Mouse (Mus musculus) hematopoietic stem cell, adult 5-6 weeks (primary cell): ENCODE results near the gene Birc5. TPM values are rescaled to one million over a fixed set of nuclear protein-coding genes. Genes with fewer than 3 reads are reported as not detected.
"Not testable (repeated sequence)": the region's sequence is repeated elsewhere in the genome, so short reads cannot be mapped to it uniquely, and the experiment has no call there.

Experiments used
- ATAC-seq, 2 experiments: fragments of 125-278 bp in 1 of 2; replicated peaks in 1 of 2; 2 replicates each; pipeline ENCODE4 v1.8.0; 2016 to 2017; ENCODE audit warnings: inconsistent platforms in 2 of 2, mild to moderate bottlenecking in 2 of 2, moderate number of reproducible peaks in 2 of 2, low read depth in 1 of 2, moderate TSS enrichment in 1 of 2; ENCODE audit not compliant: low FRiP score in 2 of 2, poor library complexity in 2 of 2, severe bottlenecking in 2 of 2, insufficient read depth in 1 of 2, low TSS enrichment in 1 of 2
- total RNA-seq: library from RNA; stranded (forward); fragments of 172-1452, 232-1000 nt; gene quantifications from 2 replicates; pipeline ENCODE4 v1.2.3, GENCODE M21; 2017

Gene Birc5
- total RNA-seq, 1 experiment from 2014 or later, result 124 TPM

DNA sequence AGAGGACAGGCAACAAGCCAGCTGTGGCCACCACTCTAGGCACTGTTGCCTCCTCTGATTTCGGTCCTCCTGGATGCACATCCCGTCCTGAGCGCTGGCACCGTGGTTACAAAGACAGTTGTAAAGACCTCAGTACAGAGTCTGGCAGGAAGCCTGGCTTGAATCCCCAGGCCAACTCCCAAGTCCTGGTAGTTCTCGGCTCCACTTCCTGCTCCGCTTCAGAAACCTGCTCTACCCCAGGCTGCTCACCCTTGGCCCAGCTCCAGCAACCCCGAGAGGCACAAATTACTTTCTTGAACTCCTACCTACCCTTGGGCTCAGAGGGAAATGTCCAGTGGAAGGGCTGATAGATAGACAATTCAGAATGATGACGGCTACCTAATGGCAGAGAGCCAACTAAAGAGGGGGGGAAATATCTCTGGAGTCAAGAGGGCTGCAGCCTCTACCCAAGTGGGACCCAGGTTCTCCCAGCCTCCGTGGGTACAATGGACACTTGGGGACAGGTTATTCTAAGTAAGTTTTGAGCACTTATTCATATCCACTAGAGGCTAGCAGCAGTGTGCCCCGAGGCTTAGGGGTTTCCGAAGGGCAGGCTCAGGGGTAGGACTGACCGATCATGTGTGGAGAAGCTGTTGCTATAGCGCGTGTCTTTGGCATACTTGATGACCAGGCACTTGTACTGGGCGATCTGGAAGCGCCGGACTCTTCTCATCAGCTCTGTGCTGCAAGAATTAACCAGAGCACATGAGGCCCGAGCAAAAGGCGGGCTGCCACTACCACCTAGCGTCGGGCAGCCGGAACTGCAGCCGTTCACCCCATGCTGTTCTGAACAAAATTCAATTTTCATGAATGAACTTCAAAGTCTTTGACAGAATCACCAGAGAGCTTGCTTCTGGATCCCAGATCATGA is 24.7 kb upstream of the Birc5 start:
- ATAC-seq, result peak; percentile 60 to 67

DNA sequence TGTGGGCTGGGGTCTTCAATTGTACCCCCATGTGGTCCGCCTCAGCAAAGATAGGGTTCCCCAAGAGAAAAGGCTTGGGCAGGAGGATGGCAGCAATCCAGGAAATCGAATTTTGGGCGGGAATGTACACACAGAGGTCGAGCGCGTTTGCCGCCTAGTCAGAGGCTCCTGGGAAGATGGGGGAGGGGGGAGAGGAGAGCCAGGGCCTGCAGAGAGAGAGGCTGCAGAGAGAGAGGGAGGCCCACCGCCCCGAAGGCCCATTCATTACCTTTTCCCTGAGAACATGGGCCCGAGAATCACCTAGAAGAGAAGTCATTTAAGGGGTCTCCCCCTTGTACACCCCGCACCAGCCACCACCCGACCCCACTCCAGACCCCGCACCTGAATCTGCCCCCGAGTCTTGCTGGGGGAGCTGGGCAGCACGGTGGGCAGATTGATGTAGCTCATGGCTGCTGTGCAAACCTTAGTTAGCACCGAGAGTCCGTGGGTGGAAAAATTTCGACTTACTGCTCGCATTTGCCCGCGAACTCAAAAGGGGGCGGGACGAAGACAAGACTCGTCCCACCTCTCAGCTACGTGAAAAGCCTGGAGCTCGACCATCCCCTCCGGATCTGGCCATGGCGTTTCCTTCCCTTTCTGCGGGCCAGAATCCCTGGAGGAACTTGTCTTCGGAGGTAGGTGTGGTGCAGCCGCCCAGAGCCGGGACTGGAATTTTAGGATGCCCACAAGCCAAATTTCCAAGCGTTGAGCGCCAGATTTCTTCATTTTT is 23.5 kb upstream of the Birc5 start, which contains the start of the genes Afmid and Tk1:
Gene Afmid, plus strand, starts transcription at position 592 of the 769 bp plus-strand sequence.
Gene Tk1, minus strand, starts transcription at position 760 of the 769 bp plus-strand sequence.
- ATAC-seq, result peak; percentile 29 to 51

DNA sequence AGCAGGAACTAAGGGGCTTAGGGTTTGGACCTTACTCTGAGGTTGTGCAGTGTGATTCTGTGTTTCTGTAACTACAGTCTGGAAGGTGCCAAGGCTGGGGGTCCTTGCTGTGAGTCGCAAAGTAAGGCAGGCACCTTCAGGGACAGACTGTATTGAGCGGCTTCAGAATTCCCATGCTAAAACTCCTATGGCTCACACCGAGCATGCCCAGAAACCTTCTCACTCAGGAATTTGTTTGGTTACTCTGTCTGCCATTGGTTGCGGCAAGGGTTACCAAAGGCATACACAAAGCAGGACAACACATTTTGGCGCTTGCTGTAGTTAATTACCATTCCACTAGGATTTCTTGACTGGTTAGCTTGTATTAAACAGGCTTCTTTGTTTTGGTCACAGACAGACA is 22.9 kb upstream of the Birc5 start:
- ATAC-seq, result no peak

DNA sequence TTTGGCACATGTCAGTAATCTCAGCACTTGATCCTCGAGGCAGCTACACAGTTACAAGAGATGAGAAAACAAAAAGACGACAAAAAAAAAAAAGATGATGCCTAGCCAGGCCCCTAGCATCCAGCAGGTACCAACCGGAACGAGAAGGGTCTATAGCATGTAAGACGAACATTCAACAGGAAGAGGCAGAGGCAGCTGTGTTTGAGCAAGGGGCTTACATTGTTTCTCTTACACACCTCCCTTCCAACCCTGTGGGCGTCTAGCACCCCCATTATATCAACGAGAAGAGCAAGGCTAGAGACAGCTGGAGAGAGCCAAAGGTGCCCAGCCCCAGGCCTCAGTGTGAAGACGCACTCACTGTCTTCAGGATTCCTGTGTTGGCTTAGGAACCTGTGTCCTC is 22.1 kb upstream of the Birc5 start:
- ATAC-seq, result no peak

DNA sequence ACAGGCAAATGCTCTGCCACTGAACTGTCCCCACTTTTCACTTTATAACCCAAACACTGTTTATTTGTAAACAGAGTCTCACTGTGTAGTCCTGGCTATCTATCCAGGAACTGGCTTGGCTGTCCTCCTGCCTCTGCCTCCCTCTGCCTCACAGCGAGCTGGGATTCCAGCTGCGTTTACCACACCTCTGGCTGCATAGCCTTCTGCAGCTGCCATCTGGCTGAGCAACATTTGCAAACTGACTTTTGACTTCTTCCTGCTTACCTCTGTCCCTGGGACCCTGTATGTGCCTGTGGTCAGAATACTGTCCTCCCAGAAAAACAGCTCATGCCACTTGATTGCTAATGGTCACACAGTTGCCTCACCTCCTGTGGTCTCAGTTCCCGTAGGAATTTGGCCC is 21.7 kb upstream of the Birc5 start:
- no peak for ATAC-seq

DNA sequence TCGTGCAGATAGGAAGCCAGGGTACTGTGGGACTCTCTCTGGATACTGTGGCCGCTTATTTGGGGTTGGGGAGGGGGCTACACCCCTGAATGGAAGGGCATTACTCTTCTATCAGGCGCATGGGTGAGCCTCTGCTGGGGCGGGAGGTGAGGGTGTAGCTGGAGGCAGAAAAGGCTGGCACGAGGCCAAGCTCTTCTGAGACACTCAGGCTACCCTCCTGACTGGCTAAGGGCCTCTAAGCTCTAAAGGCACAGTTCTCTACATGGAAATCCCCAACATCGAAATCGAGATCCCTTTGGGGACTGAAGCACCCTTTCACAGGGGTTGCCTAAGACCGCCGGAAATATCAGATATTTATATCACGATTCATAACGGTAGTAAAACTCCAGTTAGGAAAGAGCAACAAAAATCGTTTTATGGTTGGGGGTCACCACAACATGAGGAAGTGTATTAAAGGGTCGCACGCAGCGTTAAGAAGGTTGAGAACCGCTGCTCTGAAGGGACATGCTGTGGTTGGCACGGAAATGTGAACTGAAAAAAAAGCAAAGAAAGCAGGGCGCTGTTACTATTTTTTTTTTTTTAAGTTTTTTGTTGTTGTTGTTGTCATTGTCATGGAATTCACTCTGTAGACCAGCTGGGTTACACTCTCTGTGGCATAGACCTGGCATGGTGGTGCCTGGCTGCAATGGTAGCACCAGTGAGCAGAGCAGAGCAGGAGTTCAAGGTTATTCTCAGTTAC is 20.7 kb upstream of the Birc5 start:
- no peak for ATAC-seq

DNA sequence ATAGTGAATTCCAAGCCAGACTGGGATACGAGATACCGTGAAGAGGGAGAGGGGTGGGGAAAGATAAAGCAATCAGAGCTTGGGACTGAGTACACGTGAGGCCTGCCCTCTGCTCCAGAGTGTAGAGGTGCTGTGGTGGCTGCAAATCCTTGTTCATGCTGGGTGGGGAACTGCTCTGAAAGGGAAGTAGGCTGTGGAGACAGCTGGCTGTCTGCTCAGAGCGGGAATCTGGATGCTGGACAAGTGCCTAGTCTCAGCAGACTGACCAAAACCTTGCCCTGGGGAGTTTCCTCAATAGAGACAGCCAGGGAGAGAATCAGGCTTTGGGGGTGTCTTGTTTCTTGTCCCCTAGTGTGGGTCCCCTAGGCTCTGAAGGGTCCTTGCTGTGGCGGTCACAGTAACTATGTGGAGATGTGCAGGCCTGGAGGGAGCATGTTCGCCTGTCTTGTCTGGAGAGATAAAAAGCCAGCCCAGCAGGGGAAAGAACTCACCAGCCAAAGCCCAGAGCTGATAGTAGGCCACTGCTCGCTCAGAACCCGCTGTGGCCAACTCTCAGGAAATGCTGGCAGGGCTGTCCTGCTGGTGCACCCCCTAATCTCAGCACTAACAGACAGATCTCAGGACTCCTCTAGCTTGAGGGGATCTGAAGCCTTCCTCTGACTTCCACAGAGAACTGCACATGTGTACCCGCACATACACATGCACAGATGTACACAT is 20.0 kb upstream of the Birc5 start:
- no peak for ATAC-seq

DNA sequence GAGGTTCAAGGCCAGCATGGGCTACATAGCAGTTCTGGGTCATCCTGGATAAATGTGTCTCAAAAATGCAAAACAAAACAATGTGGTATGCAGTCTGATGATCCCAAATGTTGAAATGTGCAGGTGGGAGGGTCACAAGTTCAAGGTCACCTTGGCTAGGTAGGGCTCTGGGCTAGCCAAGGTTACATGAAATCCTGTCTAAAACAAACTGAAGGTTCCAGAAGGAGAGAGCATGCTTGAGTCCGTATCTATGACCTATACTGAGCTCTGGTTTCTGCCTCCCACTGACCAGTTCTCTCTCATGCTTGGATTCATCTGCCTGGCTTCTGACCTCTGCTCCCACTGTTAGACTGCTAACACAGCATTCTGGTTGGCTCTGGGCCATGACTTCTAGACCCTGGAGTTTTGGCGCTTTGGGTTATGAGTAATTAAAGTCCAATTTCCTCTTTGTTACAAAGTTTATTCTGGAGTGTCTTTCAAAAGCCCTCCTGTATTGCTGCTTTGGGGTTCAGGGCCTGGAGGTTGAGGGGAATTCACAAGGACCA is 19.3 kb upstream of the Birc5 start:
- ATAC-seq, result no peak

DNA sequence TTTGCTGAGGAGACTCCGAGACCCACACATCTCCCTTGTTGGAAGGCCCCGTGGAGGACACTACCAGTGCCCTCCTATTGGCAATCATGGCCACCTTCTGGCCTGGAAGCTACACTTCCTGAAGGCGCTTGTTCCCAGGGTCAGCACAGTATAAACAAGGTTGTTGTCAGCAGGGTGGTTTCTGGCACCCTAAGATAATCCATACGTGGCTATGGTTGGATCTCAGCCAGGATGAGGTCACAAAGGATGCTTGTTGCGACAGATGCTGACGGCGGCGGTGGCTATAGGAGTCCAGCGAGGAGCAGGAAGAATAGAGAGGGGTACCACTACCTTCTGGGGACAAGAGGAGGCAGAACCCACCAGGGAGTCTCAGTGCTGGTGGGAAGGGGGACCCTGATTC is 18.6 kb upstream of the Birc5 start:
- no peak for ATAC-seq

DNA sequence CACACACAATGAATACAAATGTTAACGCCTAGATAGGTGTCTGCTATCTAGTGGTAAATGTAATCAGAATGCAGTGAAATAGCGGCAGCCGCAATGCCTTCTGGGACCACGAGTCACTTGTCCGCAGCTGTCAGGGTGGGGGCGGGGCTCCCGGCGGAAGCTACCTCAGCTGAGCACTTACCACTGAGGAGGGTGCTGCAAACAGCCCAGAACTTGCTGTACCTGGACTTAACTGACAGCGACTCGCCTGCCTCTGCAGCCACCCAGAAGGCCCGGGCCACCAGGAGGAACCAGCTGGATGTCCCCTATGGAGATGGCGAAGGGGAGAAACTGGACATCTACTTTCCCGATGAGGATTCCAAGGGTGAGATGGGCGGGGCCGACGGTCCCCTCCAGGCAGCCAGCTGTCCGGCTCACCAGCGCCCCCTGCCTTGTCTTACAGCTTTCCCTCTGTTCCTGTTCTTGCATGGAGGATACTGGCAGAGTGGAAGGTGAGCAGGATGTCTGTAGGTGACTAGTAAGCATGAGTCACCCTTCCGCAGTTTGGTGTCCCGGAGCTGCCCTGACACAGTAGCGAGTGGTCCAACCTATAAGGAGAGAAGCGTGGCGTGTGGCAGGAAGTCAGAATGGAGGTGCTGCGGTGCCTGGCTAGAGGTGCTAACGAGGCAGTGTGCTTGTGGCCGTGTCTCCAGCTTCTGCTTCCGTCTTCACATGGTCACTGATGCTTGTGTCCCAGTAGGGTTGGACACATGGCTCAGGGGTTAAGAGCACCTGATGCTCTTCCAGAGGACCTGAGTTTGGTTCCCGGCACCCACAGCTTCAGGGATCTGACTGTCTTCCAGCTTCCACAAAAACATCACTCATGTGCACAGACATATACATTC is 16.7 kb upstream of the Birc5 start:
- ATAC-seq, result peak; percentile 87 to 88

DNA sequence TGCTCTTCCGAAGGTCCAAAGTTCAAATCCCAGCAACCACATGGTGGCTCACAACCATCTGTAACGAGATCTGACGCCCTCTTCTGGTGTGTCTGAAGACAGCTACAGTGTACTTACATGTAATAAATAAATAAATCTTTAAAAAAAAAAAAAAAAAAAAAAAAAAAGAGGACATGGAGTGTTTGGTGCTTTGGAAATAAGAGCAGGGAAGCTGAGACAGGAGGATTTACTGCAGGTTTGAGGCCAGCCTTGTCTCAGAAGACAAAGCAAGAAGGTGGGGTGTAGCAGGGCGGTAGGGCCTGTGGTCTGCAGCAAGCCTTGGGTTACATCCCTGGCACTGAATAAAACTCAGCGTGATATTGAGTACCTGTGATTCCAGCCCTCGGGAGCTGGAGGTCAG is 15.5 kb upstream of the Birc5 start:
- not testable (repeated sequence) for ATAC-seq

DNA sequence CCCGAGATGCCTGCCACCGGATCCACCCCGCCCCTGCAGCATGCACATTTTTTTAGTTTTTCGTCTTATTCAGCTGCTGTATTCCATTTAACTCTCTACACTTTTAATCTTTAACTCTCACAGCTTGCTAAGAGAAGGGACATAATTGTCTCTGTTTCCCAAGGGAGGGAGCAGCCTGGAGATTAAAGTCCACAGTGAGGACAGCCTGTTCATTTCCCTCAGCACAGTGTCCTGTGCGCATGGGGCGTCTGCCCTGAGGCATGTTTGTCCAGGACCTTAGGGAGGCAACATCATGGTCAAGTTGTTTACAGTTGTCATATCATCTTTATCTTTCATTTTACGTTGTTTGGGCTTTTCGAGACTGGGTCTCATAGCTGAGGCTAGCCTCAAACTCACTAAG is 15.0 kb upstream of the Birc5 start:
- ATAC-seq, result no peak

DNA sequence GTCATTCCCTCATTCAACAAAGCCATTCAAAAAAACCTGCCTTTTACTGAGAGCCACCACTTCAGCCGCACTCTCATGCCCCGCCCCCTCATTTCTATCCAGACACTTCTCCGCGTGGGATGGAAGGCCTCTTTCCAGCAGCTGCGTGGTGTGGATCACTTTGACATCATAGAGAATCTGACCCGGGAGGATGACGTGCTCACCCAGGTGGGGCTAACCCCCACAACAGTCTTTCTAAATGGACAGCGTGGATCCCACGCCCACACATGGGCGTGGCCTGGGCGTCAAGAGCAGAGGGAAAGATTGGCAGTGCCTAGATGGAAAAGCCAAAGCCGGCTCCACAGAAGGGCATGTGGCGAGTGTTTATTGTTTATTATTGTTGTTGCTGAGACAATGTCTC is 12.7 kb upstream of the Birc5 start:
- no peak for ATAC-seq

DNA sequence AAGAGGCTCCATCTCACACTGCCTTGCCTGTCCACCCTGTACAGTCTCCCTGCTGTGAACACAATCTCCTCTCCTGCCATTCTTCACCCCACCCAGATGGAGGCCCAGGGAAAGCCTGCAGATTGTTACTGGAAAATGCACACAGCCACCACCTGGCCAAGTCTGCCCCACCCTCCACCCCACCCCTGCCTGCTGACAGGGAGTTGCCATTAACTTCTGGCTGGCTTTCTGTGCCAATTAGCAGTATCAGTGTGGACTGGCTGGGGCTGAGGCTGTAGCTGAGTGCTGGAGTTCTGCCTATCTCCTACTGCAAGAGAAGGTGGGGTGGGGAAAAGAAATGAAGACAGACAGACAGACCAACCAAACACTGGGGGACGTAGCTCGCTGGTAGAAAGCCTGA is 10.5 kb upstream of the Birc5 start:
- ATAC-seq, result peak; percentile 40 to 46; a peak in 2 of 4 replicates

DNA sequence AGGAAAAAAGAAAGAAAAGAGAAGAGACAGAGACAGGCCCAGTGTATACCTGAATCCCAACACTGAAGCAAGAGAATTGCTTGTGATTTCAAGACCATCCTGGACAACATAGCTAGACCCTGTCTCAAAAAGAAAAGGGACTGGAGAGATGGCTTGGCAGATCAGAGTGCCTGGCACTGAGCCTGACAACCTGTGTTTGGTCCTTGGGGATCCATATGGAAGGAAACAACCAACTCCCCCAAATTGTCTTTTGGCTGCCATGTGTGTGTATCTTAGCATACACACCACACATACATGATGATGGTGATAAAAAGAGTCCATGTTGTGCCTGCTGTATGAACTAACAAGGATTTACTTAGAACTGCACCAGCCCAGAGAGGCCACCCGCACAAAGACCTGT is 10.0 kb upstream of the Birc5 start:
- 0 out of 4 replicates have a peak, but pooled peaks of 1 of the 2 experiments have one; percentile 13 for ATAC-seq

DNA sequence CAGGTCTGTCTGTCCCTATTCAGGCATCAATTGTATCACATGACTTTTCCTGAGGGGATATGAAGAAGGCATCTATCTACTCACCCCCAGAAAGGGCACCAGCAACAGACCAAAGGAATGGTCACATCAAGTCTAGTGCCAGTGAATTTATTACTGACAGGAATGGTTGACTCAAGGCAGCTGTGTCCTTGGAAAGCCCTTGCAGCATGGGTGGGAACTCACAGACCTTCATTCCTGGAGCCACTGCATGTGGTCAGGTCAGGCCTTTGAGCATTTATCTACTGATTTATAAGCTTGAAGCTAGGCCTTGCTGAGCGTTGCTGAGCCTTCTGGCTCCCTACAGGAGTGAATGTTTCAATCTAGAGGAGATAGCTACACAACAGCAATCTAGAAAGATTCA is 8.1 kb upstream of the Birc5 start:
- ATAC-seq, result no peak
